Mouse (Mus musculus): ENCODE results near the gene Mtch1. TPM values are rescaled to one million over a fixed set of nuclear protein-coding genes. Genes with fewer than 3 reads are reported as not detected.
A peak's percentile ranks its signal among the peaks of the same experiment; 100 is the strongest.

The Mtch1 gene
- polyA plus RNA-seq, 1 experiment from 2014 or later = 517 TPM

- no peaks in the 10 kb centered on the region for H3K9me3 ChIP-seq (ENCODE audit: control insufficient read depth, low read length)
- no peak overlapping the region for H3K4me3 ChIP-seq (ENCODE audit: low read depth, low read length)
- 88% methylated on average over 11 of the region's 11 CpGs for WGBS
- H3K4me2 ChIP-seq (ENCODE audit: low read depth, low read length) = no peak overlapping the region
- H3K27me3 ChIP-seq (ENCODE audit: control insufficient read depth, insufficient read depth, low read length) = no peaks in the 10 kb centered on the region
- no peaks in the 10 kb centered on the region for H3K36me3 ChIP-seq (ENCODE audit: control insufficient read depth, insufficient read depth, low read length)
- ATAC-seq (ENCODE audit: low read depth) = no peak
- H3K27ac ChIP-seq (ENCODE audit: low read depth, low read length) = no peak overlapping the region
- no peak overlapping the region for H3K9ac ChIP-seq (replicated peaks; ENCODE audit: low read depth, low read length)
- H3K4me1 ChIP-seq (ENCODE audit: control insufficient read depth, insufficient read depth, low read length) = no peaks in the 10 kb centered on the region
Observed at GRCm38 (mm10) chr17:29388978-29389377, 41.2 kb upstream of the Mtch1 start.

- ATAC-seq (ENCODE audit: low read depth) = no peak
- Histone ChIP-seq H3K4me1 (ENCODE audit: control insufficient read depth, insufficient read depth, low read length) (no peaks in the 10 kb centered on the region), H3K9me3 (ENCODE audit: control insufficient read depth, low read length) (no peaks in the 10 kb centered on the region), H3K27ac (ENCODE audit: low read depth, low read length) (no peak overlapping the region), H3K27me3 (ENCODE audit: control insufficient read depth, insufficient read depth, low read length) (no peaks in the 10 kb centered on the region), H3K4me3 (ENCODE audit: low read depth, low read length) (no peak overlapping the region), H3K4me2 (ENCODE audit: low read depth, low read length) (no peak overlapping the region), H3K9ac (replicated peaks; ENCODE audit: low read depth, low read length) (no peak overlapping the region), H3K36me3 (ENCODE audit: control insufficient read depth, insufficient read depth, low read length) (no peaks in the 10 kb centered on the region)
- WGBS = 34% methylated on average over 6 of the region's 6 CpGs
Observed at GRCm38 (mm10) chr17:29385746-29386145, 38.0 kb upstream of the Mtch1 start.

- Histone ChIP-seq H3K36me3 (ENCODE audit: control insufficient read depth, insufficient read depth, low read length) (no peaks in the 10 kb centered on the region), H3K27me3 (ENCODE audit: control insufficient read depth, insufficient read depth, low read length) (no peaks in the 10 kb centered on the region), H3K4me2 (ENCODE audit: low read depth, low read length) (no peak overlapping the region), H3K9me3 (ENCODE audit: control insufficient read depth, low read length) (no peaks in the 10 kb centered on the region), H3K27ac (ENCODE audit: low read depth, low read length) (no peak overlapping the region), H3K9ac (replicated peaks; ENCODE audit: low read depth, low read length) (no peak overlapping the region), H3K4me3 (ENCODE audit: low read depth, low read length) (no peak overlapping the region), H3K4me1 (ENCODE audit: control insufficient read depth, insufficient read depth, low read length) (no peaks in the 10 kb centered on the region)
- ATAC-seq (ENCODE audit: low read depth) = no peak
- WGBS = 54% methylated on average over 5 of the region's 5 CpGs
Observed at GRCm38 (mm10) chr17:29384850-29385438, 37.2 kb upstream of the Mtch1 start.

- 62% methylated on average over 9 of the region's 9 CpGs for WGBS
- no peak overlapping the region for H3K9ac ChIP-seq (replicated peaks; ENCODE audit: low read depth, low read length)
Observed at GRCm38 (mm10) chr17:29383923-29384322, 36.2 kb upstream of the Mtch1 start.

GRCm38 (mm10) chr17:29382417-29382816 lies 34.7 kb upstream of the Mtch1 start:
- Histone ChIP-seq H3K27me3 (ENCODE audit: control insufficient read depth, insufficient read depth, low read length) (no peaks in the 10 kb centered on the region), H3K9ac (replicated peaks; ENCODE audit: low read depth, low read length) (no peak overlapping the region), H3K4me2 (ENCODE audit: low read depth, low read length) (no peak overlapping the region), H3K4me3 (ENCODE audit: low read depth, low read length) (no peak overlapping the region), H3K27ac (ENCODE audit: low read depth, low read length) (no peak overlapping the region), H3K36me3 (ENCODE audit: control insufficient read depth, insufficient read depth, low read length) (no peaks in the 10 kb centered on the region), H3K9me3 (ENCODE audit: control insufficient read depth, low read length) (no peaks in the 10 kb centered on the region), H3K4me1 (ENCODE audit: control insufficient read depth, insufficient read depth, low read length) (no peaks in the 10 kb centered on the region)
- 55% methylated on average over 11 of the region's 11 CpGs for WGBS
- ATAC-seq (ENCODE audit: low read depth) = no peak

More at GRCm38 (mm10) chr17:29383923-29384322, 36.2 kb upstream of the Mtch1 start:
- no peak for ATAC-seq (ENCODE audit: low read depth)
- H3K9me3 ChIP-seq (ENCODE audit: control insufficient read depth, low read length) = no peaks in the 10 kb centered on the region
- H3K4me1 ChIP-seq (ENCODE audit: control insufficient read depth, insufficient read depth, low read length) = no peaks in the 10 kb centered on the region
- H3K36me3 ChIP-seq (ENCODE audit: control insufficient read depth, insufficient read depth, low read length) = no peaks in the 10 kb centered on the region
- H3K27ac ChIP-seq (ENCODE audit: low read depth, low read length) = no peak overlapping the region
- H3K27me3 ChIP-seq (ENCODE audit: control insufficient read depth, insufficient read depth, low read length) = no peaks in the 10 kb centered on the region
- no peak overlapping the region for H3K4me2 ChIP-seq (ENCODE audit: low read depth, low read length)
- no peak overlapping the region for H3K4me3 ChIP-seq (ENCODE audit: low read depth, low read length)

- no peaks in the 10 kb centered on the region for H3K27me3 ChIP-seq (ENCODE audit: control insufficient read depth, insufficient read depth, low read length)
- H3K4me1 ChIP-seq (ENCODE audit: control insufficient read depth, insufficient read depth, low read length) = no peaks in the 10 kb centered on the region
- peak; percentile 49; the same call in 1 of the 2 replicates for ATAC-seq (ENCODE audit: low read depth)
- no peak overlapping the region for H3K27ac ChIP-seq (ENCODE audit: low read depth, low read length)
- no peaks in the 10 kb centered on the region for H3K9me3 ChIP-seq (ENCODE audit: control insufficient read depth, low read length)
- no peaks in the 10 kb centered on the region for H3K36me3 ChIP-seq (ENCODE audit: control insufficient read depth, insufficient read depth, low read length)
- H3K4me3 ChIP-seq (ENCODE audit: low read depth, low read length) = no peak overlapping the region
- no peak overlapping the region for H3K9ac ChIP-seq (replicated peaks; ENCODE audit: low read depth, low read length)
- H3K4me2 ChIP-seq (ENCODE audit: low read depth, low read length) = no peak overlapping the region
- WGBS = 25% methylated on average over 7 of the region's 7 CpGs
Observed at GRCm38 (mm10) chr17:29381472-29381871, 33.7 kb upstream of the Mtch1 start.

- WGBS = 74% methylated on average over 4 of the region's 4 CpGs
- no peaks in the 10 kb centered on the region for H3K27me3 ChIP-seq (ENCODE audit: control insufficient read depth, insufficient read depth, low read length)
- no peak overlapping the region for H3K4me2 ChIP-seq (ENCODE audit: low read depth, low read length)
- no peaks in the 10 kb centered on the region for H3K36me3 ChIP-seq (ENCODE audit: control insufficient read depth, insufficient read depth, low read length)
- no peak overlapping the region for H3K4me3 ChIP-seq (ENCODE audit: low read depth, low read length)
- H3K9me3 ChIP-seq (ENCODE audit: control insufficient read depth, low read length) = no peaks in the 10 kb centered on the region
- H3K27ac ChIP-seq (ENCODE audit: low read depth, low read length) = no peak overlapping the region
- ATAC-seq (ENCODE audit: low read depth) = no peak
- H3K4me1 ChIP-seq (ENCODE audit: control insufficient read depth, insufficient read depth, low read length) = no peaks in the 10 kb centered on the region
- no peak overlapping the region for H3K9ac ChIP-seq (replicated peaks; ENCODE audit: low read depth, low read length)
Observed at GRCm38 (mm10) chr17:29380241-29380640, 32.5 kb upstream of the Mtch1 start.

- no peak overlapping the region for H3K27ac ChIP-seq (ENCODE audit: low read depth, low read length)
- no peak overlapping the region for H3K9ac ChIP-seq (replicated peaks; ENCODE audit: low read depth, low read length)
- H3K27me3 ChIP-seq (ENCODE audit: control insufficient read depth, insufficient read depth, low read length) = no peaks in the 10 kb centered on the region
- no peaks in the 10 kb centered on the region for H3K36me3 ChIP-seq (ENCODE audit: control insufficient read depth, insufficient read depth, low read length)
- no peak for ATAC-seq (ENCODE audit: low read depth)
- no peak overlapping the region for H3K4me2 ChIP-seq (ENCODE audit: low read depth, low read length)
- no peak overlapping the region for H3K4me3 ChIP-seq (ENCODE audit: low read depth, low read length)
- WGBS = 71% methylated on average over 8 of the region's 8 CpGs
- H3K9me3 ChIP-seq (ENCODE audit: control insufficient read depth, low read length) = no peaks in the 10 kb centered on the region
- no peaks in the 10 kb centered on the region for H3K4me1 ChIP-seq (ENCODE audit: control insufficient read depth, insufficient read depth, low read length)
Observed at GRCm38 (mm10) chr17:29378056-29378455, 30.3 kb upstream of the Mtch1 start.

- no peak for ATAC-seq (ENCODE audit: low read depth)
- H3K9ac ChIP-seq (replicated peaks; ENCODE audit: low read depth, low read length) = no peak overlapping the region
- no peak overlapping the region for H3K4me3 ChIP-seq (ENCODE audit: low read depth, low read length)
- no peak overlapping the region for H3K4me2 ChIP-seq (ENCODE audit: low read depth, low read length)
- WGBS = 79% methylated on average over 10 of the region's 10 CpGs
- no peaks in the 10 kb centered on the region for H3K27me3 ChIP-seq (ENCODE audit: control insufficient read depth, insufficient read depth, low read length)
- H3K9me3 ChIP-seq (ENCODE audit: control insufficient read depth, low read length) = no peaks in the 10 kb centered on the region
- no peak overlapping the region for H3K27ac ChIP-seq (ENCODE audit: low read depth, low read length)
- H3K4me1 ChIP-seq (ENCODE audit: control insufficient read depth, insufficient read depth, low read length) = no peaks in the 10 kb centered on the region
- H3K36me3 ChIP-seq (ENCODE audit: control insufficient read depth, insufficient read depth, low read length) = no peaks in the 10 kb centered on the region
Observed at GRCm38 (mm10) chr17:29375871-29376270, 28.1 kb upstream of the Mtch1 start.

Measured in neural tube, embryonic 14.5 days (tissue).